Mouse (Mus musculus): ENCODE results near the gene Tmem190.

DNA sequence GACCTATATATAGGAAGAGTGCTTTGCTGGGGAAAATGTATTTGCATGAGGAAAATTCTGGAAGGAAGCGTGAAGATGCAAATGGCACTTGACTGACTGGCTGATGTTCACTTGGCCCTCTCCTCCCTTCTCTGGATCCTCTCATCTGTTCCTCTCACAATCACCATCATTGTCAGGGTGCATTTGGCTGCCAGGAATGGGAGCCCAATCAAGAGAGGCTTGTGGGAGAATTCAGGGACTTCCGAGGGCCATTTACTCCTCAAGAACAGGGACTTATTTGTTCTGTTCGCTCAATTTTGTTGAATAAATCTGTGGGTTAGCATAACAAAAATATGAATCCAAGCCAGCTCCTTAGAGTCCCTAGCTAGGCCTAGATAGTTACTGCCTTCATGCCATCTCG, 39.0 kb downstream of the Tmem190 start:
- no peak for TF ChIP-seq E2F4 (IDR thresholded peaks at IDR 0.05; ENCODE audit: insufficient read depth)
- TF ChIP-seq TCF3 (IDR thresholded peaks at IDR 0.05; ENCODE audit: insufficient read length, low read depth): no peak
- no peak for TF ChIP-seq MAX (IDR thresholded peaks at IDR 0.05; ENCODE audit: low read depth)
- TF ChIP-seq POLR2A (IDR thresholded peaks at IDR 0.05; ENCODE audit: insufficient read length, low read depth): no peak
- TF ChIP-seq POLR2AphosphoS2 (IDR thresholded peaks at IDR 0.05; ENCODE audit: insufficient read length, low read depth): no peak
- no peak for TF ChIP-seq USF1 (IDR thresholded peaks at IDR 0.05; ENCODE audit: low read depth)
- no peak for TF ChIP-seq REST (IDR thresholded peaks at IDR 0.05; ENCODE audit: insufficient read depth, insufficient read length)
- TF ChIP-seq MYOG (IDR thresholded peaks at IDR 0.05; ENCODE audit: control insufficient read depth in 1 of 3, insufficient read depth in 1 of 3, insufficient read length in 2 of 3, low read depth in 2 of 3): no peak
